Mouse (Mus musculus) heart, adult 2 months (tissue): ENCODE data around the gene Olfr140.

ENCODE experiments used
- CTCF ChIP-seq: fragments of 200-600 bp; IDR thresholded peaks from 2 replicates; pipeline ENCODE4 v1.8.1; 2022; ENCODE audit warnings: antibody characterized with exemption, mild to moderate bottlenecking, moderate library complexity
- POLR2A ChIP-seq: fragments of 200-500 bp; IDR thresholded peaks from 2 replicates; pipeline ENCODE4 v1.6.1; 2011; ENCODE audit warnings: mild to moderate bottlenecking, low read depth, low read length, control low read depth; ENCODE audit not compliant: insufficient read depth

- TF ChIP-seq CTCF (no peak), POLR2A (no peak)
Observed at GRCm38 (mm10) chr2:90070065-90070464, 6.7 kb upstream of the Olfr140 start.
